Mouse (Mus musculus) embryonic facial prominence, embryonic 15.5 days (tissue): ENCODE measurements around the gene Gpr158. TPM values are rescaled to one million over a fixed set of nuclear protein-coding genes. Genes with fewer than 3 reads are reported as not detected.

Experiments
- ATAC-seq: fragments of 200-750 bp; cut with Nextera tagmentation; 2 replicates; pipeline ENCODE4 v1.8.0; 2017; ENCODE audit warnings: low read depth, moderate TSS enrichment; ENCODE audit not compliant: insufficient number of reproducible peaks, low FRiP score, low TSS enrichment
- H3K27ac ChIP-seq: fragments of 300-500 bp; sonication (generic); replicated peaks from 2 replicates; pipeline ENCODE4 v1.5.1; 2015; ENCODE audit warnings: mild to moderate bottlenecking, inconsistent platforms
- H3K27me3 ChIP-seq: fragments of 300-500 bp; sonication (generic); 2 replicates; pipeline ENCODE4 v1.6.1; 2015; ENCODE audit warnings: inconsistent platforms
- H3K36me3 ChIP-seq: fragments of 300-500 bp; sonication (generic); 2 replicates; pipeline ENCODE4 v1.6.1; 2015; ENCODE audit warnings: mild to moderate bottlenecking, inconsistent platforms
- H3K4me1 ChIP-seq: fragments of 300-500 bp; sonication (generic); 2 replicates; pipeline ENCODE4 v1.6.1; 2015; ENCODE audit warnings: inconsistent platforms
- H3K4me2 ChIP-seq: fragments of 300-500 bp; sonication (generic); replicated peaks from 2 replicates; pipeline ENCODE4 v1.6.1; 2015; ENCODE audit warnings: mild to moderate bottlenecking, inconsistent platforms
- H3K4me3 ChIP-seq: fragments of 300-500 bp; sonication (generic); replicated peaks from 2 replicates; pipeline ENCODE4 v1.5.1; 2015; ENCODE audit warnings: mild to moderate bottlenecking, inconsistent platforms
- H3K9ac ChIP-seq: fragments of 300-500 bp; sonication (generic); 2 replicates; pipeline ENCODE4 v1.6.1; 2015; ENCODE audit warnings: inconsistent platforms
- H3K9me3 ChIP-seq: fragments of 300-500 bp; sonication (generic); replicated peaks from 2 replicates; pipeline ENCODE4 v1.6.1; 2016; ENCODE audit warnings: inconsistent platforms
- WGBS: fragments of 180-500 bp; shearing (Covaris S2); methylation state at CpG from one replicate; pipeline ENCODE4 v1.1.7; 2015; 5-methylcytosine and 5-hydroxymethylcytosine counted together
- polyA plus RNA-seq: library from polyadenylated mRNA; unstranded; fragments of >200 nt; fragmentation: Nextera tagmentation; extraction: Ambion mirVana; gene quantifications from 2 replicates; pipeline ENCODE4 v1.2.1, GENCODE M21; 2015

Gene Gpr158
- polyA plus RNA-seq, 1 experiment from 2014 or later = 0.16 TPM

DNA sequence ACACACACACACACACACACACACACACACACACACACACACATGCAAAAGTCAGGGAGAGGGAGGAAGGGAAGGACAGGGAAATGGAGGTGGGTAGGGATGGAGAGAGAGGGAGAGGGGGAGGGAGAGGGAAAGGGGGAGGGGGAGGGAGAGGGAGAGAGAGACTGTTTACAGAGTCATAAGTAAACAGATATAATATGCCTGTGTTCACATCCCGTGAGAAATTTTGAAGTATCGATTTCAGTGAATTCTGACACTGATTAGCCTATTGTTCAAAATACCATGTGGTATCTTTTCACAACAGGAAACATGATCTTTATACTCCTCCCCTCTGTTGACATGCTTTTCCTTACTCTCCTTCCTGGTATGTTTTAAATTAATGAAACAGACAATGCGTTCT lies 432.3 kb downstream of the Gpr158 start:
- peak; percentile 67 for ATAC-seq
- 35% methylated on average over 3 of the region's 3 CpGs for WGBS
- no peak overlapping the region for H3K4me3 ChIP-seq
- H3K4me2 ChIP-seq = no peak overlapping the region
- H3K27ac ChIP-seq = no peak overlapping the region
- no peaks in the 10 kb centered on the region for H3K27me3 ChIP-seq
- H3K9me3 ChIP-seq = no peaks in the 10 kb centered on the region
- no peaks in the 10 kb centered on the region for H3K36me3 ChIP-seq
- H3K9ac ChIP-seq = no peak overlapping the region
- H3K4me1 ChIP-seq = no peaks in the 10 kb centered on the region

DNA sequence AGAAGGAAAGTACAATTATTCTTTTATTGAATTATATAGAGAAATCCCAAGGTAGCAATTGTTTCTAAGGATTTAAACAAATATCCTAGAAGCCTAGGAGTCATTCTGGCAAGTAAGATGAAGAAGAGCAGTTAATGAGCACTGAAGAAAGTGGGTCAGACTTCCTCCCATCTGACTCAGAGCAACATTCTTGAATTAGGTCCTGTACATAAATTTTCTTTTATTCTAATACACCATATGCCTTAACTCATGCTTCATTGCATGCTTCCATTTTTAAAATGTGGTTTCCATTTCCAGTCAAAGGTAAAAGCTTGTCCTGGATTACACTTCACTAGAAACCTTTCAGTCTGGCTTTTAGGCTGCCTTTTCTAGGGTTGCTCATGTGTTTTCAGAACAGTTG lies 432.7 kb downstream of the Gpr158 start:
- Histone ChIP-seq H3K4me2 (no peak overlapping the region), H3K27me3 (no peaks in the 10 kb centered on the region), H3K27ac (no peak overlapping the region), H3K4me3 (no peak overlapping the region), H3K9ac (no peak overlapping the region), H3K4me1 (no peaks in the 10 kb centered on the region), H3K9me3 (no peaks in the 10 kb centered on the region), H3K36me3 (no peaks in the 10 kb centered on the region)
- ATAC-seq = no peak

DNA sequence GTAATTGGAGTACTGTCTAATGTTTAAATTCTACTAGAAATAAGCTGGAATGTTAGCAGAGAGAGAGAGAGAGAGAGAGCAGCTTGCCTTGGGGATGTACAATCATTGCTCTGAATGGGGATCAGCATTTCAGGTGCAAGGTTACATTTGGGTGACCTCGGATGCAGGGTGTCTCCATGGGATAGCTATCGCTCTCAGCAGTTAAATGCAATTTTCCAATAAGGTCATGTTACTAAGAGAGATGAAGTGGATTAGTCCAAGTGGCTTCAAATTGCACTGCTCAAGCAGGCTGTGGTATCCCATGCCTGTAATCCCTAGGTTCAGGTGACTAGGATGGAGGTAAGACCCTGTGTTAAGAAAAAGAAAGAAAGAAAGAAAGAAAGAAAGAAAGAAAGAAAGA lies 441.2 kb downstream of the Gpr158 start:
- Histone ChIP-seq H3K9ac (no peak overlapping the region), H3K27me3 (no peaks in the 10 kb centered on the region), H3K36me3 (no peaks in the 10 kb centered on the region), H3K4me2 (no peak overlapping the region), H3K4me1 (no peaks in the 10 kb centered on the region), H3K27ac (no peak overlapping the region), H3K9me3 (no peaks in the 10 kb centered on the region), H3K4me3 (no peak overlapping the region)
- ATAC-seq = no peak
- WGBS = 26% methylated on average over 2 of the region's 2 CpGs

DNA sequence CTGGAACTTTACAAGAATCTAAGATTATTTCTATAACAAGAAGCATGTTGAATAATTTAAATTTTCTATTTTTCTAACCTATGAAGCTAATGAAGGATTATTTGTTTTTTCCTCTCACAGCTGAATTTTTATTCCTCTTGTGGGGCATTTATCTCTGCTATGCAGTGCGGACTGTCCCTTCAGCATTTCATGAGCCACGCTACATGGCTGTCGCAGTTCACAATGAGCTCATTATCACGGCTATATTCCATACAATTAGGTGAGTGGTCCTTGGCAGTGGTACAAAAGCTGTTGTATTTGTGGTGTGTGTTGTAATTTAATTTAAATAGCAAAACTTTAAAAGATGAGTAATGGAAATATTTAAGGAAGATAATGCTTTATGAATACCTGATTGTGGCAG lies 443.1 kb downstream of the Gpr158 start:
- Histone ChIP-seq H3K9ac (no peak overlapping the region), H3K4me1 (no peaks in the 10 kb centered on the region), H3K27me3 (no peaks in the 10 kb centered on the region), H3K36me3 (no peaks in the 10 kb centered on the region), H3K4me2 (no peak overlapping the region), H3K4me3 (no peak overlapping the region), H3K9me3 (no peaks in the 10 kb centered on the region), H3K27ac (no peak overlapping the region)
- no peak for ATAC-seq
- WGBS = 82% methylated on average over 4 of the region's 4 CpGs

DNA sequence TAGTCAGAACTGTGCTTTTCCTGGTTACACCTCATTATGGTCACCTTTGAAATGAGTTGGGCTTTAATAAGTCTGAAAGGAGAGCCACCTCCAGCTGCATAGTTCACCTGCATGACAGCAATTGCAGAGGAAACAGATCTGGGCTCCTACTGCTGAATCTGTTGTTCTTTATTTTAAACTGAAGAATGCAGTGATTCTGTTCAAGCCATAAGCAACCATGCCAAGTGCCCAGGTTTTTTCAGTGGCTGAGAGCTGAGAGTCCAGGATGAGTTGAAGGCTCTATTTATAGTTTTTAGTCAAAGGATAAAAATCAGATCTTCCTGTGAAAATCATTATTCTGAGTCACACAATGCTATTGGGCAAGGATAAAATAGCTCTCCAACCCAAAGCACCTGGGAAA lies 496.7 kb downstream of the Gpr158 start:
- H3K4me2 ChIP-seq = no peak overlapping the region

More for the DNA sequence above, 496.7 kb downstream of the Gpr158 start:
- Histone ChIP-seq H3K9me3 (no peaks in the 10 kb centered on the region), H3K4me1 (no peaks in the 10 kb centered on the region), H3K4me3 (no peak overlapping the region), H3K9ac (no peak overlapping the region), H3K36me3 (no peaks in the 10 kb centered on the region), H3K27ac (no peak overlapping the region), H3K27me3 (no peaks in the 10 kb centered on the region)
- no peak for ATAC-seq

Other genes with a start within 250 kb of the Gpr158 start
- 4.9 and 10.9 TPM in 2 replicates for gene Enkur, start 162.2 kb upstream of the Gpr158 start, polyA plus RNA-seq
- gene Thnsl1, start 161.8 kb upstream of the Gpr158 start, polyA plus RNA-seq = 6.5 and 7.7 TPM in 2 replicates